11 mouse cellular contexts compared by ENCODE assay signal in genomic region chr4:21689492-21689941, GRCm38 (mm10). TPM values are rescaled to one million over a fixed set of nuclear protein-coding genes. Genes with fewer than 3 reads are reported as not detected.
DNase-seq lines count a peak whose midpoint lies in the region; ATAC-seq and TF ChIP-seq lines count a peak whose summit lies in the region.
"Had no signal": no experiment of that assay in that cellular context is flagged by ENCODE, and none has a peak within 500 bp of the region (broad histone marks: within the 10 kb centered on the region; RNA-seq: fewer than 3 reads in every experiment).

No protein-coding gene starts in this region.

- peak overlapping the region; percentile 73 for H3K4me2 ChIP-seq in heart, embryonic 11.5 days
- H3K4me2 ChIP-seq in hindbrain, embryonic 11.5 days (replicated peaks; ENCODE audit: low read depth, low read length) = peak overlapping the region; percentile 21
- peak overlapping the region; percentile 28 for H3K4me2 ChIP-seq in midbrain, embryonic 16.5 days (ENCODE audit: low read length)

- ATAC-seq in heart, embryonic 11.5 days (replicated peaks; ENCODE audit: insufficient number of reproducible peaks, low FRiP score, low TSS enrichment) = no peak
- peak; percentile 28 for ATAC-seq in hindbrain, embryonic 11.5 days (ENCODE audit: low FRiP score)
- 0 out of 2 replicates have a peak, but pooled peaks have one; percentile 14 for ATAC-seq in midbrain, embryonic 16.5 days

- DNase-seq in heart, adult 18-20 months = no peak
- DNase-seq in brain, embryonic 14.5 days (ENCODE audit: low read depth) = peak; percentile 95
- DNase-seq in hindbrain, embryonic 11.5 days (ENCODE audit: low spot score) = peak; percentile 76
- no peak for DNase-seq in testis, postnatal 10 days (ENCODE audit: low spot score)
- no peak for DNase-seq in left cerebral cortex, adult 18-20 months (ENCODE audit: low spot score in 2 of 2)
- no peak for DNase-seq in adrenal gland, adult 8-10 months

- H3K27ac ChIP-seq in heart, embryonic 11.5 days (ENCODE audit: low read depth, low read length) = no peak overlapping the region
- H3K27ac ChIP-seq in hindbrain, embryonic 11.5 days (ENCODE audit: low read depth, low read length) = 0 out of 2 replicates have a peak overlapping the region, but pooled peaks have one; percentile 95
- no peak overlapping the region for H3K27ac ChIP-seq in midbrain, embryonic 16.5 days (ENCODE audit: low read length)

- no peaks in the 10 kb centered on the region for H3K9me3 ChIP-seq in heart, embryonic 11.5 days (replicated peaks; ENCODE audit: control insufficient read depth, low read length)
- H3K9me3 ChIP-seq in hindbrain, embryonic 11.5 days (ENCODE audit: control insufficient read depth, low read length) = no peaks in the 10 kb centered on the region
- H3K9me3 ChIP-seq in midbrain, embryonic 16.5 days (replicated peaks; ENCODE audit: control insufficient read depth, low read length, poor library complexity, severe bottlenecking) = no peaks in the 10 kb centered on the region

- H3K27me3 ChIP-seq in heart, embryonic 11.5 days (ENCODE audit: control insufficient read depth, insufficient read depth, low read length) = peaks cover 85% of the 10 kb centered on the region
- peaks cover 67% of the 10 kb centered on the region for H3K27me3 ChIP-seq in hindbrain, embryonic 11.5 days (ENCODE audit: control insufficient read depth, insufficient read depth, low read length)
- H3K27me3 ChIP-seq in midbrain, embryonic 16.5 days (ENCODE audit: control insufficient read depth, insufficient read depth, low read depth, low read length) = peaks cover 57% of the 10 kb centered on the region

- H3K9ac ChIP-seq in heart, embryonic 11.5 days (ENCODE audit: low read depth, low read length) = no peak overlapping the region
- H3K9ac ChIP-seq in hindbrain, embryonic 11.5 days (ENCODE audit: low read depth, low read length) = no peak overlapping the region
- no peak overlapping the region for H3K9ac ChIP-seq in midbrain, embryonic 16.5 days (ENCODE audit: low read depth, low read length)

- no peaks in the 10 kb centered on the region for H3K36me3 ChIP-seq in heart, embryonic 11.5 days (ENCODE audit: control insufficient read depth, insufficient read depth, low read length)
- H3K36me3 ChIP-seq in hindbrain, embryonic 11.5 days (ENCODE audit: control insufficient read depth, insufficient read depth, low read length) = no peaks in the 10 kb centered on the region
- H3K36me3 ChIP-seq in midbrain, embryonic 16.5 days (ENCODE audit: control insufficient read depth, insufficient read depth, low read length) = no peaks in the 10 kb centered on the region

- no peak for TF ChIP-seq POLR2A in brain, embryonic 14.5 days (IDR thresholded peaks at IDR 0.05; ENCODE audit: borderline replicate concordance, extremely low read depth, insufficient read depth, insufficient read length, poor library complexity, severe bottlenecking)

- no peak for TF ChIP-seq CTCF in brain, embryonic 14.5 days (IDR thresholded peaks at IDR 0.05; ENCODE audit: borderline replicate concordance, extremely low read depth, insufficient read depth, insufficient read length)

- peak overlapping the region; percentile 59; the same call in 1 of the 2 replicates for H3K4me3 ChIP-seq in heart, embryonic 11.5 days (ENCODE audit: low read depth, low read length)
- peak overlapping the region; percentile 49 for H3K4me3 ChIP-seq in hindbrain, embryonic 11.5 days (ENCODE audit: low read depth, low read length)
- H3K4me3 ChIP-seq in midbrain, embryonic 16.5 days (ENCODE audit: low read depth, low read length) = no peak overlapping the region

- 1% methylated on average over 18 of the region's 18 CpGs for WGBS in heart, embryonic 11.5 days (ENCODE audit: insufficient replicate concordance)
- under 1% methylated on average over 18 of the region's 18 CpGs for WGBS in hindbrain, embryonic 11.5 days
- WGBS in midbrain, embryonic 16.5 days = under 1% methylated on average over 18 of the region's 18 CpGs

- peaks cover 4% of the 10 kb centered on the region for H3K4me1 ChIP-seq in heart, embryonic 11.5 days (ENCODE audit: control insufficient read depth, insufficient read depth, low read length)
- peaks cover 4% of the 10 kb centered on the region; the same call in 1 of the 2 replicates for H3K4me1 ChIP-seq in hindbrain, embryonic 11.5 days (replicated peaks; ENCODE audit: control insufficient read depth, insufficient read depth, low read length)
- peaks cover 7% of the 10 kb centered on the region for H3K4me1 ChIP-seq in midbrain, embryonic 16.5 days (ENCODE audit: control insufficient read depth, insufficient read depth, low read length)

RNA-seq across cellular contexts. Expression of gene Prdm13, which starts 3.8 kb away (rescaled TPM):
- polyA plus RNA-seq in heart, embryonic 11.5 days (2014; fragmentation: Nextera tagmentation; extraction: Ambion mirVana) = not detected in 2 replicates
- not detected for total RNA-seq in heart, adult 18-20 months (2021)
- 2.1 and 2.4 TPM in 2 replicates for polyA plus RNA-seq in brain, embryonic 14.5 days (2012; rRNA removed)
- polyA plus RNA-seq in hindbrain, embryonic 11.5 days (2014; fragmentation: Nextera tagmentation; extraction: Ambion mirVana) = 8.1 and 8.2 TPM in 2 replicates
- polyA plus RNA-seq in midbrain, embryonic 16.5 days (2015; fragmentation: Nextera tagmentation; extraction: Ambion mirVana) = 0.24 and 0.32 TPM in 2 replicates
- not detected for total RNA-seq in left cerebral cortex, adult 18-20 months (2021)
- total RNA-seq in adrenal gland, adult 8-10 months (2022) = not detected
- total RNA-seq: hematopoietic stem cell, adult 5-6 weeks; left cerebral cortex, postnatal 25 days; monocyte, adult 5-6 weeks had no signal

RNA-seq across cellular contexts. Expression of gene Ccnc, which starts 38.0 kb away (rescaled TPM):
- 29.5 and 31.0 TPM in 2 replicates for polyA plus RNA-seq in heart, embryonic 11.5 days (2014; fragmentation: Nextera tagmentation; extraction: Ambion mirVana)
- total RNA-seq in heart, adult 18-20 months (2021) = 10 to 100 TPM; 15.0 to 15.1 TPM
- polyA plus RNA-seq in brain, embryonic 14.5 days (2012; rRNA removed) = 27.0 and 28.5 TPM in 2 replicates
- polyA plus RNA-seq in hindbrain, embryonic 11.5 days (2014; fragmentation: Nextera tagmentation; extraction: Ambion mirVana) = 86.3 and 90.6 TPM in 2 replicates
- 75.0 and 78.6 TPM in 2 replicates for polyA plus RNA-seq in midbrain, embryonic 16.5 days (2015; fragmentation: Nextera tagmentation; extraction: Ambion mirVana)
- total RNA-seq in left cerebral cortex, adult 18-20 months (2021) = 10 to 100 TPM; 35.1 to 36.3 TPM
- total RNA-seq in adrenal gland, adult 8-10 months (2022) = 10 to 100 TPM; 20.6 to 29.6 (median 27.5) TPM

Comparison
In these comparisons a context has a peak if more than half of its experiments do, and no peak if none do; other contexts are left out.
1. H3K4me2 ChIP-seq: peak in every context shown above with its lines; median percentile 73 in heart, embryonic 11.5 days; 28 in midbrain, embryonic 16.5 days; 21 in hindbrain, embryonic 11.5 days.
2. DNase-seq: peak in brain, embryonic 14.5 days (single experiment) and hindbrain, embryonic 11.5 days (single experiment); none in heart, adult 18-20 months (0 of 2), testis, postnatal 10 days (single experiment), left cerebral cortex, adult 18-20 months (0 of 2) and adrenal gland, adult 8-10 months (single experiment).